Mouse (Mus musculus) C2C12 (cell line): ENCODE results near the gene 1700123O20Rik.

ENCODE experiments used
- CEBPB ChIP-seq: IDR thresholded peaks from one replicate; pipeline ENCODE4 v1.6.1; 2011; ENCODE audit warnings: low read depth, mild to moderate bottlenecking, control low read depth, moderate library complexity
- CTCF ChIP-seq: IDR thresholded peaks from one replicate; pipeline ENCODE4 v1.5.1; 2011; ENCODE audit not compliant: control insufficient read depth, insufficient read depth, insufficient read length
- FOSL1 ChIP-seq: IDR thresholded peaks from one replicate; pipeline ENCODE4 v1.8.0; 2011; ENCODE audit warnings: mild to moderate bottlenecking, low read length; ENCODE audit not compliant: poor library complexity, insufficient read depth, severe bottlenecking
- MAX ChIP-seq: IDR thresholded peaks from one replicate; pipeline ENCODE4 v1.6.1; 2011; ENCODE audit warnings: mild to moderate bottlenecking, control low read depth
- MYOD1 ChIP-seq: IDR thresholded peaks from one replicate; pipeline ENCODE4 v1.6.1; 2011; ENCODE audit warnings: low read depth; ENCODE audit not compliant: control insufficient read depth, insufficient read length
- MYOG ChIP-seq: IDR thresholded peaks from one replicate; pipeline ENCODE4 v1.6.1; 2011; ENCODE audit not compliant: control insufficient read depth, insufficient read length; ENCODE audit errors: extremely low read depth
- USF1 ChIP-seq: IDR thresholded peaks from one replicate; pipeline ENCODE4 v1.6.1; 2011; ENCODE audit warnings: low read depth, mild to moderate bottlenecking, control low read depth, moderate library complexity

- TF ChIP-seq CTCF (peak; percentile 70), USF1 (no peak), MYOD1 (no peak), CEBPB (no peak), MAX (no peak), MYOG (no peak), FOSL1 (no peak)
These were observed 28.1 kb downstream of the 1700123O20Rik start for GRCm38 (mm10) chr14:54714121-54714520.
